Mouse (Mus musculus): ENCODE results near the gene Fbxw11.

DNA sequence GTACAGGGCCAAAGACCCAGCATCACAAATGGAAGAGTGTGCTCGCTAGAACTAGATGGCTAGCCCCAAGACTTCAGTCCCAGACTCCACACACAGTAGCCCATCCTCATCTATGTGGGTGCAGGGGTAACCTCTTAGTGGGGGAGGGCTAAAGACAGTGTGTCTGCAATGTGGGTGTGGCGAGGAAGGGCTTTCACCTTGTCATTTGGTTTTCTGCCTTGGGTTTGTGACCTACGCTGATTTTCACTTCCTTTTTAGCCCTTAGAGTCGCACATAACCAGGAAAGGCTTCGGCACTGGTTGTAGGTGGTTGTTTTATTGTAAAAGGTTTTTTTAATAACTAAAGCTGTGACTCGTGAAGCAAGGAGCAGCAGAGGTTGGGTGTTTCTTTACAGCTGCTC, 73.0 kb downstream of the Fbxw11 start:
- TF ChIP-seq CTCF (IDR thresholded peaks at IDR 0.05; ENCODE audit: low read depth, low read length) (no peak), POLR2A (IDR thresholded peaks at IDR 0.05; ENCODE audit: borderline replicate concordance, low read depth, low read length) (no peak)
